Mouse (Mus musculus) G1E (cell line): Measurements from ENCODE around the gene Gm42674.

Experiments used
- CTCF ChIP-seq: IDR thresholded peaks from 2 replicates; pipeline ENCODE4 v1.5.1; 2012; ENCODE audit warnings: low read depth, low read length, inconsistent platforms, mixed read lengths
- TAL1 ChIP-seq: conservative IDR thresholded peaks from 2 replicates; pipeline ENCODE4 v1.6.1; 2012; ENCODE audit warnings: low read depth, low read length, inconsistent platforms, mixed read lengths

DNA sequence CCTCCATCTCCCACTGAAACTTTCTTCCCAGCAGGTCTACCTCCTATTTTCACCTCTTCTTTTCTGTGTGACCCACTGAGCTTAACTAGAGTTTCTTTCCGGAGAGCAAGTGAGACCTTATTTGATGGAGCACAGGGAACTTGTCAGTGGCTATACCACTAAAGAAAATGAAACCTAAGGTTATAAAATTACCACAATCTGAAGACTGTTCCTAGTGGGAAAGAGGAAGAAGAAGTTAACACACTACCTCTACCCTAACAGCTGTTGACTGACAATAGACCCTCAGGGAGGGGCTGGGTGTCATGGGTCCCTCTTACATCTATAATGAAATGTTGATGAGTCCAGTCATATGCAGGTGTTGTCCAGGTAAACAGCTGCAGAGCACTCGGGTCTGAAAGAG, 30.3 kb downstream of the Gm42674 start:
- TF ChIP-seq CTCF (no peak), TAL1 (no peak)
